Mouse (Mus musculus) ES-CJ7 (cell line): Measurements from ENCODE around the gene Dpf3.

ENCODE experiments used
- DNase-seq: peaks from one replicate; pipeline ENCODE4 v3.0.0; 2011; ENCODE audit warnings: low read depth, low spot score

Gene Dpf3

DNA sequence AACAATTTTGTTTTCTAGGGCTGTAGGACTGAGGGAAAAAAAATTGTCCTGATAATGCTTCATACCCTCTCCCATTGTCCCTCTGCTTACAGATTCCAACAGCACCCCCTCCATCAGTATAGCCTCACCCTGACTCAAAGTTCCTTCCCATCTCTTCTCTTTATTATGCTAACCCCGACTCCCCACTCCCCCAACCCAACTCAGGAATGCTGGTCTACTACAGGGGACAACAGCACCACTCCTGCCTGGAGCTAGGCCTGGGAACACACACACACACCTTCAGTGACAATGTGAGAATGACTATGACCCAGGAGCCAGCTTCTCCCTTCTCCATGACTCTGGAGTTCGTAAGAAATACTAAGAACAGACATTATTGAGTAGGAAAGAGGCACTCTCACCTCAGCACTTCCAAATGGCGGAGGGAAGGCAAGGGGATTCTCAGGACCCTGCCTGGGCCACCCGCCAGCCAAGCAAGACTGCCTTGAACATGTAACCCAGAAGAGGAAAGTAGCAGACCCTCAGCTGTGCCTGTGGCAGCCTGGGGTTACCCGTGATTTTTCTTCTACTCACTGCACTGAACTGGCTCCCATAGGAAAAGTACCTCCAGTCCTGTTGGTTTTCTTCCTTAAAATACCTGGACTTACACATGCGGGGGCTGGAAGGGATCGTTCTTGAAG is 276.2 kb downstream of the Dpf3 start:
- DNase-seq = peak; percentile 79

DNA sequence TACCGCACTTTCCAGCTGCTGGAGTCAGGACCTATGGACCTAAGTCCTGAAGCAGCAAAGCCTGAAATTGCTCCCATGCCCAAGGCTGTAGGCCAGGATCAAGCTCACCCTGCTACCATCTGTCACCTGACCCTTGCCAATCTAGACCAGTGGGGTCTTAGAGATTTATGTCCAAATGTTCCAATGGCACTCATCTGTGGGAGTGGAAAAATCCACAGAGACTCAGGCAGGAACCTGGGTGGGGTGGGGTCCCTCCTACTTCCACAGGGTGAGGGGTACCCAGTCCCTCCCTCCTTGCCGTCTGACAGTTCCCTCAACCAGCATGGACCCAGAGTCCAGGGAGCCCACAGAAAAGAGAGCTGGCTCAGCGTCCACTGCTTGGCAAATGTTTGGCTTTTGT is 276.8 kb downstream of the Dpf3 start:
- no peak for DNase-seq

DNA sequence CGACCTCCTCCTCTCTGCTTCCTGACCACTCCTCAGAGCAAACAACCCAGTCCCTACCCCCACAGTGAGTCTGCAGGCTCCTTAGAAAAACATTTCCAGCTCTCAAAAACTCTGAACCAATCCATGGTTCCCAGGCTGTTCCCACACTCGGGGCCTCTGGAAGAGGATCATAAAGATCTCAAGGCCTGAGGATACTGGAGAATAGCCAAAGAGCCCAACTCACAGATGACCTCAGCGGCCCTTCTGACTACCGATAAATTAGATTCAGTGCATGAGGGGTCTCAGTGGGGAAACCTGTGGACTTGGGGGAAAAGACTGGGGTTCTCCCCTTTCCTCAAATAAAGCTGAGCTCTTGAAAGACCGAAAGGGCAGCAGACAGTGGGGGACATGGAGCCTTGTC is 277.2 kb downstream of the Dpf3 start:
- DNase-seq = no peak

DNA sequence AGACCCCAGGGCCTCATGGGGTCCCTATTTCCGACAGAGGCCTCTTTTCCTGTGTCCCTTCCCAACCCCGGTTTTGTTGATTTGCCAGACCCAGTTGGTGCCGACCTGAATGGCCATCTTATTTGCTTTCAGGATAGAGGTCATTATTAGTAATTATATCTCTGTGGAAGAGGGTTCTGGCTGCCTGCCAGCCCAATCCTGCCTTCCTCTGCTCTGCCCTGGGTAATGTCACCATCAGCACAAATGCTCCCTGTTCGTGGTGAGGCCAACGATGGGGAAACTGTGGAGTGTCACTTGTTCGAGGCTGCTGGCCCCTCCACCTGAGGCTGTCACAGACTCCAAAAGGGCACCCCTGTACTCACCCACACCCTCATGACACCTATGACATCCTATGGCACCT is 278.1 kb downstream of the Dpf3 start:
- no peak for DNase-seq

DNA sequence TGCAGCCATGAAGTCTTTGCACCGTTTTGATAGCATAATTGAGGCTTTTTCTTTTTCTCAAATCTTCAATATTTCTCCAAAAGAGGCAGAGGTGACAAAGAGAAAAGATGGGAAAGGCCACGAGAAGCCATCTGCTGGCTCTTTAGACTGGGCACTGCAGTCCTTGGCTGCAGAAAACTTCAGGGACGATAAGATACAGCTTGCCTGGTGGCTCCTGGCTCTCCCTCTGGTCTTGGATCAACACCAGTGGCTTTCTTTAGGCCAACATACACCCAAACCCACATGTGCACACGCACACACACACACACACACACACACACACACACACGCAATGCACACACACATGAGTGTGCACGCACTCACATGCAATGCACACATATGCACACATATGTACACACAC is 278.7 kb downstream of the Dpf3 start:
- no peak for DNase-seq

DNA sequence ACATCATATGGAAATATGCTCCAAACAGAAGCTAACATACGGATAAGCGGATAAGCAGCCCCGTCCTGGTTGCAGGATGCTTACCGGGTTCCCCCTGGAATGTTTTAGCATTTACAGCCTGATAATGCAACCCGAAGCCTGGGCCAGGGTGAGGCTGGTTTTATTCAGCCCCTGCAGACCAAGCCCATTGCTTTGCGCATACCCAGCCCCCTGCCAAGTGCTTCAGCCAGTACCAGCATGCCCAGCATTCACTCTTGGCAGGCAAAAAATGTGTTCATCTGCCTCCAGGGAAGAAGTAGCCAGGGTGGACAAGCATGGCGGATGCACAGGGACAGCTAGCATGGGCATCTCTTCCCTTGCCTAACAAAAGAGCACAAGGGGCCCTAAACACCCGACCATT is 279.5 kb downstream of the Dpf3 start:
- DNase-seq = no peak

DNA sequence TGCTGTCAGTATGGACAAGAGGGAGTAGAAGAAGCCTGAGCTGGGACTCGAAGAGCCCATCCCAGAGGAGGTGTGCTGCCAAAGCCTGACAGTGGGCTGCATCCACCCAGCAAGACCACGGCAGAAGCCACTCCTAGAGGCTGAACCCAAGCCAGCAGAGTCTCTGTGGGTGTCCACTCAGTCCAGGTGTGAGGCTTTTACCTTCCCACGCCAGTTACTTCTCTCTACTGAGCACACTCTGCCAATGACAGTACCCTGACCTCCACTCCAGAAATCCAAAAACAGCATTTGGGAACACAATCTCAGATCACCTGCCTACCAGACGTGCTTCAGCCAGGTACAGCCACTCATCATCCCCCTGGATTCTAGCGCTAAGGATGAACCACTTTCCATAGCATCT is 280.0 kb downstream of the Dpf3 start:
- DNase-seq = no peak

DNA sequence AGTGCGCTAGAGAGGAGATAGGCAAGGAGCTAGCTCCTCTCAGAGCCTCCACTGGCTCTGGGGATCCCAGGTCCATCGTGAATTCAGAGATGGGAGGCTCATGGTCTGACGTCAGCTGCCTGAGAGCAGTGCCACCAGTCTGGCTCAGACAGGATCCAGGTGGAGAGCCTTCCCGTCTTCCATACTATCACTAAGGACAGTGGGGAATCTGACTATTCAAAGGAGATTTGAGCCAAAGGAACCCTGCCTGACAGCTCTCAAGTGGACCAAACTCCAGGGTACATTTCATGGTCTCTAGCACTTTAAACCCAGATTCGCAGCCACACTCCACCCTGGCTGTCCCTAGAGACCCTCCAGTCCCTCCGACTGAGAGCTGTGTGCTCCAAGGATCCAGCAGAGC is 280.6 kb downstream of the Dpf3 start:
- no peak for DNase-seq

DNA sequence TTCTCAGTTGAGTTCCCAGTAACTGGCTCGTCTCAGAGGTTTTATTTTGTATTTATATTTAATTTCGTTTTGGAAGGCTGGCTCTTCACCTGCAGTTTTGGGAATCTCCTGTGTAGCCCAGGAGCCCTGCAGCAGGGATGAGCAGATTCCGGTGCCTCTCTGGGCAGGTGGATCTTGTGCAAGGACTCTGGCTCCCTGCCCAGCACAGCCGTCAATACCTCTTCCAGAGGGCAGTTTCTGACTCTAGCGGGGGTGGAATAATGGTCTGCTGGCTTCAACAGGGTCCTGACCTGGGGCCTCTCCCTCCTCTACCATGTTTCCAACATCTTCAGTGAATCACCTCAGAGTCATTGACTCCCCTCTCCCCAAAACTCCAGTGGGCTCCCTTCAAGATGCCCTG is 283.2 kb downstream of the Dpf3 start:
- no peak for DNase-seq

DNA sequence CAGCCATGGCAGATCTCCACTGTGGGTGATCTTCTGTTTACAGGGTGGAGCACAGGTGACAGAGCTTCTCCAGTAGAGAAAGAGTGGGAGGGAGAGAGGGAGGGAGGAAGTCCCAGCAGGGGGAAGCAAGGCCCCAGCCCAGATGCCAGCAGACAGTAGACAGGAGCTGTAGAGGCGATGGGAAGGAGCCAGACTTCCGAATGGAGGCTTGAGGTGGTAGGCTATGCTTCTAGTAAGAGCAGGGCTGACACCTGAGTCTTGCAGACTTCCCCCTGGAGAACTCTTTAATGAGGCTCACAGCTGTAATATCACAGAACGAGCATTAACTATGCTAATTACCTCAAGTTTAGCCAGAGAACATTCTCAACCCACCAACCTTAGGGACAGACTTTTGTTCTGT is 285.8 kb downstream of the Dpf3 start:
- DNase-seq = no peak

DNA sequence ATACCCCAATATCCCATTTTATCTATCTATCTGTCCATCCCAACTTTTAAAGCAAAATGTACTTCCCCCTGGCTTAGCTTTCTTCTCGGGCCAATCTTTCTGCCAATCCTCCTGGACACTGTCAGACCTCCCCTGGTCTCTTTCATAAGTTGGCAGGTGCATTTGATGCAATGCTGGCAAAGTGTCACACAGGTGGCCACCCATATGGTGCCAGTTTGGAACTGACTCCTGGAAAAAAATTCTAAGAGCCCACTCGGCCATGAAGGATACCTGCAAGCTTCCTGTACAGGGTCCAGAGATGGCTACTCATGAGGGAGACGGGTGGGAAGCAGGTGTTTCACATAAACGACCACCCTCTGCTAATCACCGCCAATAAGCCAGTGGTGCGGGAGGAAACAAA is 307.0 kb downstream of the Dpf3 start:
- no peak for DNase-seq

DNA sequence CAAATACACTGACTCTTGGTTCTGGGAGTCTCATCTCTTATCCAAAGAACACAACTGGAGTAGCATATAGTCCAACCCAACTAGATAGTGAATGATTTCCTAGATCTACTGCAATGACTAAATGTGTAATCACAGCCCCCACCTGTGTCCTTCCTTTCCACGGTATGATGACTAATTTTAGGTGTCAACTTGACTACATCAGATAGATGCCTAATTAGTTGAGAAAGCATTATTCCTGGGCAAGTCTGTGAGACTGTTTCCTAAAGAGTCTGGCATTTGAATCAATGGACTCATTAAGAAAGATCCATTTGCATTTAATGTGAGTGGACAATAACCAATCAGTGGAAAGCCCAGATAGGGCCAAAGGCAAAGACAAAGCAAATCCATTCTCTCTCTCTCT is 307.7 kb downstream of the Dpf3 start:
- no peak for DNase-seq

DNA sequence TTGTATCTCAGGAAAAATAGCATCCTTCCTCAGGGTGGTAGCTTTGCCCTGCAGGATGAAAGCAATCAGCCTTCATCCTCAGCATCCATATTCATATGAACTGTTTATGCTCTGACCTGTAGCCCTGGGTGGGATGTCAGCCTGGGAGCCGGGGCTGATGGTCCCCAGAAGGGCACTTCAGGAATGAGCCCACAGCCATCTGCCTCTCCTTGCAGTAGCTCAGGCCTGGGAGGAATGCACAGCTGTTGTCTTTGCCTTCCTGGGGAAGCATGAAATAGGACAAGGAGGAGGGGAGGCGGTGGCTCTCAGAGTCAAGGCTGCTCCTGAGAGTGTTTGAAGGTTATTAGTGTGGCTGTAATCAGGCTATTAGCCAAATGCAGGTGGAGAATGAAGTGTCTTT is 308.7 kb downstream of the Dpf3 start:
- no peak for DNase-seq

DNA sequence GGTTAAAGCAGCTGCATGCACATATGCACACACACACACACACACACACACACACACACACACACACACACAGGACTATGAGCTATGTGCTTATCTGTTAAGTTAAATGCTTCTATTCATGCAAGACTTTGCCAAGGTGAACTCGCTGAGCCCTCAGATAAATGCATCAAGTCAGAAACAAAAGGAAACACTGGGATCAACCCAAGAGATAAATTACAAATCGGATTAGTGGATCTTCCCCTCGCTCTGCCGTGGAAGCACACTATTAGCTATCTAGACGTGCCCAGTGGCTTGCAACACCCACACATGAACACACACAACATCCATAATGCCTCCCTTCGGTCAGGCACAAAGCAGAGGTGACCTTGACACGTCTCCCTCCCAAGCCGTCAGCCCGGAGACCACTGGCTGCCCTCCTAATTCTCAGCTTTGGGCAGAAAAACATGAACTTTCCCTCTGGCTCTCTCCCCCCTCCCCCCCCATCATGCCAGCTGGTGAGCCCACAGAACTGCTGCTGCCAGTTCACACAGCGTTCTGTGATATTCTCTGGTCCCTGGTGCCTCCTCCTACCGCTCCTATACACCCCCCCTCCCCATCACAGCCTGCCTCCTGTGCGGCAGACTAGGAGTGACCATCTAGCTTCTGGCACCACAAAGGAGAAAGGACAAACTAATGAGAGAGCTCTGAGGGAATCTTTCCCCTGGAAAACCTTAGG is 317.9 kb downstream of the Dpf3 start:
- DNase-seq = no peak

DNA sequence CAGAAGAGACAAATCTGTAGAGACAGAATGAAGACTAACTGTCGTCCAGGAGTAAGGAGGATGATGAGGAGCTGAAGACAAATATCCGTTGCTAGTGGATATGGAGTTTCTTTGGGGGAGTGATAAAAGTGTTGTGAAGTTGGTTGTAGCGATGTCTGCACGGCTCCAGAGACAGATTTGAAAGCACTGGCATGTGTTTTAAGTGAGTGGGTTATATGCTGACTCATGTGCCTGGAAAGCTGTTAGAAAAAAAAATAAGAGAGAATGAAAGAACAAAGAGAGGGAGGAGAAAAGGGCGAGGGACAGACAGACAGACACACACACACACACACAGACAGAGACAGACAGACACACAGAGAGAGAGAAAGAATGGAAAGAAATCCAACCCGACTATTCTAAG is 319.2 kb downstream of the Dpf3 start:
- DNase-seq = no peak

DNA sequence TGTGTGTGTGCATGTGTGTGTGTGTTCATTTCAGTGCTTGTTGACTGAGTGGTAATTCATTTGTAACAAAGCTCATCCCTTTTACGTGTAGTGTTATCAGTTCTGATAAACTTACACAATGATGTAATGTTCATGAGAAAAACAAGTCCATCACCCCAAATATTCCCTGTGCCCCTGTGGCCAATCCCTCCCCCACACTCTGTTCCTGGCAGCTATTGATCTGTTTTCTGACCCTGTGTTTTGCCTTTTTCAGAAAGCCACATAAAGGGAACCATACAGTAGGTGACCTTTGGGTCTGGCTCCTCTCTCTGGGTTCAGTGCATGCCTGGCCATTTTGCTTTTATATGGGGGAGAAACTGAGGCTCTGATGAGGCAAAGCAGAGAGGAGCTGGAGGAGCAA is 322.5 kb downstream of the Dpf3 start:
- no peak for DNase-seq
